Mouse (Mus musculus) lung, embryonic 16.5 days (tissue): Measurements from ENCODE around the gene Adgrl3. TPM values are rescaled to one million over a fixed set of nuclear protein-coding genes. Genes with fewer than 3 reads are reported as not detected.

Source experiments
- ATAC-seq: fragments of 200-750 bp; cut with Nextera tagmentation; 2 replicates; pipeline ENCODE4 v1.8.0; 2017; ENCODE audit warnings: low read depth, mild to moderate bottlenecking, moderate library complexity
- H3K27ac ChIP-seq: fragments of 300-500 bp; sonication (generic); 2 replicates; pipeline ENCODE4 v1.5.1; 2014; ENCODE audit warnings: mild to moderate bottlenecking, control low read depth, low read length
- H3K27me3 ChIP-seq: fragments of 300-500 bp; sonication (generic); 2 replicates; pipeline ENCODE4 v1.6.1; 2014; ENCODE audit warnings: low read depth, low read length, mixed read lengths; ENCODE audit not compliant: control insufficient read depth, insufficient read depth
- H3K36me3 ChIP-seq: fragments of 300-500 bp; sonication (generic); 2 replicates; pipeline ENCODE4 v1.6.1; 2014; ENCODE audit warnings: low read length; ENCODE audit not compliant: control insufficient read depth, insufficient read depth
- H3K4me1 ChIP-seq: fragments of 300-500 bp; sonication (generic); replicated peaks from 2 replicates; pipeline ENCODE4 v1.6.1; 2014; ENCODE audit warnings: low read length, mixed read lengths; ENCODE audit not compliant: control insufficient read depth, insufficient read depth
- H3K4me2 ChIP-seq: fragments of 300-500 bp; sonication (generic); 2 replicates; pipeline ENCODE4 v1.6.1; 2014; ENCODE audit warnings: low read depth, low read length, control low read depth
- H3K4me3 ChIP-seq: fragments of 300-500 bp; sonication (generic); 2 replicates; pipeline ENCODE4 v1.5.1; 2014; ENCODE audit warnings: mild to moderate bottlenecking, low read length, control low read depth
- H3K9ac ChIP-seq: fragments of 300-500 bp; sonication (generic); 2 replicates; pipeline ENCODE4 v1.6.1; 2014; ENCODE audit warnings: low read length, control low read depth
- H3K9me3 ChIP-seq: fragments of 300-500 bp; sonication (generic); 2 replicates; pipeline ENCODE4 v1.6.1; 2016; ENCODE audit warnings: low read length; ENCODE audit not compliant: control insufficient read depth
- WGBS: fragments of 180-500 bp; shearing (Covaris S2); extraction: QIAGEN DNeasy Blood & Tissue Kit; methylation state at CpG from one replicate; pipeline ENCODE4 v1.1.7; 2014; 5-methylcytosine and 5-hydroxymethylcytosine counted together
- polyA plus RNA-seq: library from polyadenylated mRNA; unstranded; fragments of >200 nt; fragmentation: Nextera tagmentation; extraction: Ambion mirVana; gene quantifications from 2 replicates; pipeline ENCODE4 v1.2.1, GENCODE M21; 2015

The Adgrl3 gene
- polyA plus RNA-seq, 1 experiment from 2014 or later = 13.8 TPM

GRCm38 (mm10) chr5:81256091-81256490 is 236.2 kb downstream of the Adgrl3 start:
- 79% methylated on average over 3 of the region's 3 CpGs for WGBS
- H3K4me2 ChIP-seq = no peak overlapping the region
- H3K9ac ChIP-seq = no peak overlapping the region
- H3K4me3 ChIP-seq = no peak overlapping the region
- no peak overlapping the region for H3K27ac ChIP-seq
- H3K9me3 ChIP-seq = no peaks in the 10 kb centered on the region
- no peaks in the 10 kb centered on the region for H3K27me3 ChIP-seq
- no peaks in the 10 kb centered on the region for H3K4me1 ChIP-seq
- no peak for ATAC-seq
- no peaks in the 10 kb centered on the region for H3K36me3 ChIP-seq

GRCm38 (mm10) chr5:81269689-81270088 is 249.8 kb downstream of the Adgrl3 start:
- Histone ChIP-seq H3K27me3 (no peaks in the 10 kb centered on the region), H3K27ac (no peak overlapping the region), H3K4me1 (no peaks in the 10 kb centered on the region), H3K36me3 (no peaks in the 10 kb centered on the region), H3K4me3 (no peak overlapping the region), H3K9me3 (no peaks in the 10 kb centered on the region), H3K4me2 (no peak overlapping the region), H3K9ac (no peak overlapping the region)
- whole genome bisulfite sequencing = 77% methylated on average over 3 of the region's 3 CpGs
- no peak for ATAC-seq

- Histone ChIP-seq H3K9ac (no peak overlapping the region), H3K27me3 (no peaks in the 10 kb centered on the region), H3K9me3 (no peaks in the 10 kb centered on the region), H3K36me3 (no peaks in the 10 kb centered on the region), H3K27ac (no peak overlapping the region), H3K4me2 (no peak overlapping the region), H3K4me1 (no peaks in the 10 kb centered on the region), H3K4me3 (no peak overlapping the region)
- 43% methylated on average over 6 of the region's 6 CpGs for WGBS
- no peak for ATAC-seq
These were observed 255.6 kb downstream of the Adgrl3 start for GRCm38 (mm10) chr5:81275346-81276047.

- Histone ChIP-seq H3K4me3 (no peak overlapping the region), H3K4me1 (0 out of 2 replicates have a peak, but pooled peaks cover 4% of the 10 kb centered on the region), H3K4me2 (no peak overlapping the region), H3K27ac (no peak overlapping the region), H3K9me3 (no peaks in the 10 kb centered on the region), H3K9ac (no peak overlapping the region), H3K27me3 (no peaks in the 10 kb centered on the region), H3K36me3 (no peaks in the 10 kb centered on the region)
- ATAC-seq = peak; percentile 86
- 42% methylated on average over 2 of the region's 2 CpGs for WGBS
These were observed 259.3 kb downstream of the Adgrl3 start for GRCm38 (mm10) chr5:81279246-81279645.

- H3K27ac ChIP-seq = no peak overlapping the region
- H3K4me2 ChIP-seq = no peak overlapping the region
- H3K9me3 ChIP-seq = no peaks in the 10 kb centered on the region
- no peak for ATAC-seq
- 0 out of 2 replicates have a peak, but pooled peaks cover 4% of the 10 kb centered on the region for H3K4me1 ChIP-seq
- 60% methylated on average over 1 of the region's 1 CpGs for WGBS
- H3K36me3 ChIP-seq = no peaks in the 10 kb centered on the region
- no peak overlapping the region for H3K9ac ChIP-seq
- no peak overlapping the region for H3K4me3 ChIP-seq
- no peaks in the 10 kb centered on the region for H3K27me3 ChIP-seq
These were observed 265.7 kb downstream of the Adgrl3 start for GRCm38 (mm10) chr5:81285643-81286042.

- H3K36me3 ChIP-seq = no peaks in the 10 kb centered on the region
- H3K4me3 ChIP-seq = no peak overlapping the region
- no peak for ATAC-seq
These were observed 281.9 kb downstream of the Adgrl3 start for GRCm38 (mm10) chr5:81301874-81302273.

GRCm38 (mm10) chr5:81317406-81318112 is 297.6 kb downstream of the Adgrl3 start:
- ATAC-seq = no peak
- no peak overlapping the region for H3K9ac ChIP-seq
- 87% methylated on average over 3 of the region's 3 CpGs for WGBS

More at GRCm38 (mm10) chr5:81301874-81302273, 281.9 kb downstream of the Adgrl3 start:
- no peak overlapping the region for H3K4me2 ChIP-seq
- H3K27me3 ChIP-seq = no peaks in the 10 kb centered on the region
- H3K27ac ChIP-seq = no peak overlapping the region
- no peaks in the 10 kb centered on the region for H3K9me3 ChIP-seq
- H3K9ac ChIP-seq = no peak overlapping the region
- H3K4me1 ChIP-seq = no peaks in the 10 kb centered on the region

GRCm38 (mm10) chr5:81321276-81321934 is 301.5 kb downstream of the Adgrl3 start:
- Histone ChIP-seq H3K4me2 (no peak overlapping the region), H3K9ac (no peak overlapping the region), H3K4me3 (no peak overlapping the region), H3K36me3 (no peaks in the 10 kb centered on the region), H3K9me3 (no peaks in the 10 kb centered on the region), H3K27ac (no peak overlapping the region), H3K4me1 (no peaks in the 10 kb centered on the region), H3K27me3 (no peaks in the 10 kb centered on the region)
- no peak for ATAC-seq
- 73% methylated on average over 2 of the region's 2 CpGs for WGBS

More at GRCm38 (mm10) chr5:81317406-81318112, 297.6 kb downstream of the Adgrl3 start:
- H3K4me2 ChIP-seq = no peak overlapping the region
- no peaks in the 10 kb centered on the region for H3K27me3 ChIP-seq
- no peak overlapping the region for H3K27ac ChIP-seq
- H3K9me3 ChIP-seq = no peaks in the 10 kb centered on the region
- no peak overlapping the region for H3K4me3 ChIP-seq
- no peaks in the 10 kb centered on the region for H3K36me3 ChIP-seq
- H3K4me1 ChIP-seq = no peaks in the 10 kb centered on the region

GRCm38 (mm10) chr5:81322064-81322463 is 302.1 kb downstream of the Adgrl3 start:
- Histone ChIP-seq H3K4me2 (no peak overlapping the region), H3K4me3 (no peak overlapping the region), H3K27me3 (no peaks in the 10 kb centered on the region), H3K27ac (no peak overlapping the region), H3K9me3 (no peaks in the 10 kb centered on the region), H3K9ac (no peak overlapping the region), H3K4me1 (peaks cover 5% of the 10 kb centered on the region; the same call in 1 of the 2 replicates), H3K36me3 (no peaks in the 10 kb centered on the region)
- 82% methylated on average over 4 of the region's 4 CpGs for WGBS
- no peak for ATAC-seq
